Mouse (Mus musculus): ENCODE measurements at regions not wholly inside any gene's neighbourhood (a gene's known extent, or its start where the extent isn't known, plus 50 kb on each side); places are given as distances from the start of the nearest gene placed in this dataset.

DNA sequence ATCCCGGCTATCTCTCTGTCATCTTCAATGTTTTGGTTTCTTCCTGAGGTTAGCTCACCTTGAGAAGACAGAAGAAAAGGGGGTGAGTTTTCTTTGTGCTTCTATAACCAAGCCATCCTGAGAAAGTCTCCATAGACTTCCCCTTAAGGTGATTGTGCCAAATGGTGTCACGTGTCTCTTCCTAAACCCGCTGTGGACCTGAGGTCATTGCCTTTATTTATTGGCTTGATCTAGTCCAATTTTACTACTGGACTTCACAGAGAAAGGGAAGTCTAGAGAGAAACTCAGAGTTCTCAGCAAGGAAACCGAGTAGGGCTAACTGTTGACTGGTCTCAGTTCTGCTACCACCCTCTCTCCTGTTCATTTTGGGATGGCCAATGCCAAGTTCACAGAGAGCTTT is 100.3 kb downstream of the Evx1 start:
- no peak overlapping the region for H3K27ac ChIP-seq (ENCODE audit: low read length)
- H3K4me2 ChIP-seq (ENCODE audit: low read depth, low read length) = no peak overlapping the region
- no peaks in the 10 kb centered on the region for H3K9me3 ChIP-seq (replicated peaks; ENCODE audit: control insufficient read depth, low read length)
- no peak overlapping the region for H3K9ac ChIP-seq (ENCODE audit: low read length)
- H3K4me1 ChIP-seq (ENCODE audit: control insufficient read depth, insufficient read depth, low read length) = peaks cover 14% of the 10 kb centered on the region
- 87% methylated on average over 4 of the region's 4 CpGs for WGBS
- no peaks in the 10 kb centered on the region for H3K36me3 ChIP-seq (ENCODE audit: control insufficient read depth, insufficient read depth, low read length)
- H3K4me3 ChIP-seq (replicated peaks; ENCODE audit: low read length) = no peak overlapping the region
- no peaks in the 10 kb centered on the region for H3K27me3 ChIP-seq (ENCODE audit: control insufficient read depth, insufficient read depth, low read length)
- no peak for ATAC-seq (ENCODE audit: insufficient read depth, low FRiP score)

DNA sequence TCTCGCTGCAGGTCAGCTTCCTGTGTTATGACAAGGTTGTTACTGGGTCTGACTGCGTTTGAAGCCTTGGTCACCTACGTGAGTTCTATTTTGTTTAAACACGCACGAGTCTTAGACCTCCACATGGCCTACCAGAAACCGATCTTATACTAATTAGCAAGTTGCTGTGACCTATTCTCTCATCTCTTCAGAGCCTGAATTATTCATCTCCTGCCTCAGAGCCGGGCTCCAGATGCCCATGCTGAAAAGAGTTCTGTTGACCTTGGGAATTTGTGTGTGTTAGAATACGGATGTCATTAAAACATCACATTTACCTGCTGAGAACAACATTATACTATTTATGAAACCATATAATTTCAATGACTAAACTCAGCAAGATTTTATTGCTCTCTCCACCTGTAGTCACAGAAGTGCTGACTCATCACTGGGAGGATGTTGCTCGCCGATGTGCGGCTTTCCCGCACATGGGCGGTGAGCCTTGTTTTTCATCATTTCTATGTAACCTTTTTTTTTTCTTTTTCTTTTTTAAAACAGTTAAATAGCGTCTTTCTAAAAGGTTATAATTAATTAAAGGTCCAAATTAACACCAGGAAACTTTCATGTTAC is 102.1 kb downstream of the Evx1 start:
- H3K4me2 ChIP-seq (ENCODE audit: low read depth, low read length) = no peak overlapping the region
- no peaks in the 10 kb centered on the region for H3K36me3 ChIP-seq (ENCODE audit: control insufficient read depth, insufficient read depth, low read length)
- H3K27me3 ChIP-seq (ENCODE audit: control insufficient read depth, insufficient read depth, low read length) = no peaks in the 10 kb centered on the region
- H3K4me1 ChIP-seq (ENCODE audit: control insufficient read depth, insufficient read depth, low read length) = peaks cover 14% of the 10 kb centered on the region
- H3K9ac ChIP-seq (ENCODE audit: low read length) = no peak overlapping the region
- H3K9me3 ChIP-seq (replicated peaks; ENCODE audit: control insufficient read depth, low read length) = no peaks in the 10 kb centered on the region
- no peak overlapping the region for H3K27ac ChIP-seq (ENCODE audit: low read length)
- 90% methylated on average over 14 of the region's 14 CpGs for WGBS
- no peak for ATAC-seq (ENCODE audit: insufficient read depth, low FRiP score)
- H3K4me3 ChIP-seq (replicated peaks; ENCODE audit: low read length) = no peak overlapping the region

DNA sequence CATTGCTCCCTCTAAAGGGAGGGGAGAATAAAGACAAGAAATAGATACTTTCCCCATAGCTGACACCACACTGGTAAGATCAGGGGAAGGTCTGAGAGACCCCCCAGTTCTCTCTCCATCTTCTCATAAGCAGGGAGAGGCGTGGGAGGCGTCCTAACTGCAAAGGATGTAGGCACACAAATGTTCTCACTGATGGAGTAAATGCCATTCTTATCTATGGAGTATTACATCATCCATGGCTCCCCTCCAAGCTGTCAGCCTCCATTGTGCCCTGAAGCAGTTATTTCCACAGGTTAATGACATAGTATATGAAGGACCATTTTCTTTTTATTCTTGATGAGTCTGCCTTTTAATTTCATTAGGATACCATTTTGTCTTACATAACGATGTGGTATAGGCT is 103.2 kb downstream of the Evx1 start:
- H3K27me3 ChIP-seq (ENCODE audit: control insufficient read depth, insufficient read depth, low read length) = no peaks in the 10 kb centered on the region
- no peak overlapping the region for H3K27ac ChIP-seq (ENCODE audit: low read length)
- H3K9ac ChIP-seq (ENCODE audit: low read length) = no peak overlapping the region
- WGBS = 71% methylated on average over 3 of the region's 3 CpGs
- H3K9me3 ChIP-seq (replicated peaks; ENCODE audit: control insufficient read depth, low read length) = no peaks in the 10 kb centered on the region
- H3K4me2 ChIP-seq (ENCODE audit: low read depth, low read length) = no peak overlapping the region
- no peaks in the 10 kb centered on the region for H3K36me3 ChIP-seq (ENCODE audit: control insufficient read depth, insufficient read depth, low read length)
- ATAC-seq (ENCODE audit: insufficient read depth, low FRiP score) = no peak
- H3K4me3 ChIP-seq (replicated peaks; ENCODE audit: low read length) = no peak overlapping the region
- peaks cover 12% of the 10 kb centered on the region; the same call in 1 of the 2 replicates for H3K4me1 ChIP-seq (ENCODE audit: control insufficient read depth, insufficient read depth, low read length)

DNA sequence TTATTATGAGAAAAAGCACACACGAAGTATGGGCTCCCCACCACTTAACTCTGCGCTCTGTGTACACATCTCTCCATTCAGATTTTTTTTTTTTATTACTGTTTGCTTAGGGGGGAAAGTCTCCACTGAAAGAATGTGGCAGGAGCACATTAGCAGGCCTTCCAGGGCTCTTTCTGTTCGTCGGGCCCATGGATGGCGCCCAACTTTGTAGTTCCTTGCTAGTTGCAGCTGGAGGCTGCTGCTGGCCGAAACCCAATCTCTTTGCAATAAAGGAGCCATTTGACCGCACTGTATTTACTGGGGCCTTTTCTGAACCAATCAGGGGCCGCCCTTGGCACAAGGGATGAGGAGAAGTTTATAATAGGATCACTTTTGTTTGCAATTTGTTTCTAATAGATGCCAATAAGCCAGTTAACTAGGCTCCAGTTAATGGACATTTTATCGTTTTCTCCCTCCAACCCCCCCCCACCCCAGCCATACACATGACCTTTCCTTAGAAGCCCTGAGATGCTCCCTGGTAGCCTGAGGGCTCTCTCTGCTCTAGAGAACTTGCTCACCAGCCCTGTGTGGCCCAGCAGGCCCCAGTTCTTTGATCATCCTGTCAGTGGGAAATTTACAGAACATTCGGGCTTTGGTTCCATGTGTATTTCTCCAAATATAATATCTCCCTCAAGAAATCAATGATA is 104.3 kb downstream of the Evx1 start:
- Histone ChIP-seq H3K36me3 (ENCODE audit: control insufficient read depth, insufficient read depth, low read length) (no peaks in the 10 kb centered on the region), H3K4me2 (ENCODE audit: low read depth, low read length) (0 out of 2 replicates have a peak overlapping the region, but pooled peaks have one; percentile 8), H3K4me1 (ENCODE audit: control insufficient read depth, insufficient read depth, low read length) (peaks cover 12% of the 10 kb centered on the region; the same call in 1 of the 2 replicates), H3K4me3 (replicated peaks; ENCODE audit: low read length) (no peak overlapping the region), H3K9me3 (replicated peaks; ENCODE audit: control insufficient read depth, low read length) (no peaks in the 10 kb centered on the region), H3K27ac (ENCODE audit: low read length) (peak overlapping the region; percentile 82), H3K27me3 (ENCODE audit: control insufficient read depth, insufficient read depth, low read length) (no peaks in the 10 kb centered on the region), H3K9ac (ENCODE audit: low read length) (no peak overlapping the region)
- WGBS = 18% methylated on average over 10 of the region's 10 CpGs
- ATAC-seq (ENCODE audit: insufficient read depth, low FRiP score) = peak; percentile 86

DNA sequence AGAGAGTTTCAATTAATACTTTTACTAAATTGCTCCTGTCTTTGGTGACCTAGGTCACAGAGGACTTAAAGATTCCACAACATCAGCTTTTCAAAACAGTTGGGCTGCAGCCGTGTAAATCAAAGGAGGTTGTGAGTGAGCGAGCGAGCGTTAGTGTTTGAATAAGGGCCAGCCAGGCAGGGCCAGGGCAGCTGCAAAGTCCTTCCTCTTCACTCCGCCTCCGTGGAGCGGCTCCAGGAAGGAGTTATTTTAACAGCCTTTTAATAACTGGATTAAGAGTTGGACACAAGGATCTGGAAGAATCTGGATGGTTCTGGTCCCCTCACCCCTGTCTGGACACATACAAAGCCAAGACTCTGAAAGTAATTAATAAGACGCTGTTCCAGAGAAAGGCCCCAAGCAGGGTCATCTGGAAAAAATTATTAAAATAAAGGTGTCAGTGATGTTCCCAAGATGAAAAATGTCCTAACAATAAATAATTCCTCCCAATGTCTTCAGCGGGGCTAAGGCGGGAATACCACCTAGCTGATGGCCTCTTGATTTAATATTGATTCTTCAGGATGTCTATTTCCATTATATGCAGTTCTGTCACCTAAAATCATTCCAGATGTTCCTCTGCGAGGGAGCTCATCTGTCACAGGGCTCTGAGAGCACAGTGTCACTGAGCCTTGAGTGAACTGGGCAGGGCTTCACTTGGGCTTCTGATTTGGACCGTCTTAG is 105.3 kb downstream of the Evx1 start:
- ATAC-seq (ENCODE audit: insufficient read depth, low FRiP score) = peak; percentile 86
- Histone ChIP-seq H3K36me3 (ENCODE audit: control insufficient read depth, insufficient read depth, low read length) (no peaks in the 10 kb centered on the region), H3K9me3 (replicated peaks; ENCODE audit: control insufficient read depth, low read length) (no peaks in the 10 kb centered on the region), H3K4me3 (replicated peaks; ENCODE audit: low read length) (no peak overlapping the region), H3K27ac (ENCODE audit: low read length) (peak overlapping the region; percentile 74), H3K4me1 (ENCODE audit: control insufficient read depth, insufficient read depth, low read length) (peaks cover 12% of the 10 kb centered on the region; the same call in 1 of the 2 replicates), H3K27me3 (ENCODE audit: control insufficient read depth, insufficient read depth, low read length) (no peaks in the 10 kb centered on the region), H3K9ac (ENCODE audit: low read length) (no peak overlapping the region), H3K4me2 (ENCODE audit: low read depth, low read length) (no peak overlapping the region)
- WGBS = 18% methylated on average over 12 of the region's 12 CpGs

DNA sequence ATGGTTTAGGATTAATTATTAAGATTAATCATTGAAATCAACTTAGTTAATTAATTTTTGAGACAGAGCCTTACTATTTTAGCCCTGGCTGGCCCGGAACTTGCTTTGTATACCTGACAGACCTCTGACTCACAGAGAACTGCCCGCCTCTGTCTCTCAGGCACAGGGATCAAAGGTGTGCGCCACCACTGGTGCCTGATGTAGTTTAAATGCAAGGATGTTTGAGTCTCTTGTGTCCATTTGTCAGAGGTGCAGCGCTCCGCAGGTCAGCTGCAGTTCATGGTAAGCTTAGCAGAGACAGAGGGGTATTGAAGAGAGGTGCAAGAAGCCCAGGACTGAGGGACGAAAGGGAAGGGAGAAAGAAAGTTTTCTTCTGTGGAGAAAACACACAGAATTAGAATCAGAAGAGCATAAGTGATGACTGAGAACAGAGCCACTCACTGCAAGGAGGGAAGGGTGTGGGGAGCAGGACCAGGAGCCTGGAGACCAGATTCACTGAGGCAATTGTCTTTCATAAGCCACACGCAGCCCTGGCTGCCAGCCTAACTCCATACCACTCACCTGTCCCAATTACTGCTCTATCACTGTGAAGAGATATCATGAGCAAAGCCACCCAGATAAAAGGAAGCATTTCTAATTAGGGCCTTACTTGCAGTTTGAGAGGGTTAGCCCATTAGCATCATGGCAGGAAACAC is 107.1 kb downstream of the Evx1 start:
- H3K27ac ChIP-seq (ENCODE audit: low read length) = no peak overlapping the region
- ATAC-seq (ENCODE audit: insufficient read depth, low FRiP score) = no peak
- no peak overlapping the region for H3K4me3 ChIP-seq (replicated peaks; ENCODE audit: low read length)
- WGBS = 92% methylated on average over 7 of the region's 7 CpGs
- no peaks in the 10 kb centered on the region for H3K36me3 ChIP-seq (ENCODE audit: control insufficient read depth, insufficient read depth, low read length)
- H3K4me2 ChIP-seq (ENCODE audit: low read depth, low read length) = no peak overlapping the region
- H3K27me3 ChIP-seq (ENCODE audit: control insufficient read depth, insufficient read depth, low read length) = no peaks in the 10 kb centered on the region
- no peak overlapping the region for H3K9ac ChIP-seq (ENCODE audit: low read length)
- peaks cover 12% of the 10 kb centered on the region; the same call in 1 of the 2 replicates for H3K4me1 ChIP-seq (ENCODE audit: control insufficient read depth, insufficient read depth, low read length)
- no peaks in the 10 kb centered on the region for H3K9me3 ChIP-seq (replicated peaks; ENCODE audit: control insufficient read depth, low read length)

DNA sequence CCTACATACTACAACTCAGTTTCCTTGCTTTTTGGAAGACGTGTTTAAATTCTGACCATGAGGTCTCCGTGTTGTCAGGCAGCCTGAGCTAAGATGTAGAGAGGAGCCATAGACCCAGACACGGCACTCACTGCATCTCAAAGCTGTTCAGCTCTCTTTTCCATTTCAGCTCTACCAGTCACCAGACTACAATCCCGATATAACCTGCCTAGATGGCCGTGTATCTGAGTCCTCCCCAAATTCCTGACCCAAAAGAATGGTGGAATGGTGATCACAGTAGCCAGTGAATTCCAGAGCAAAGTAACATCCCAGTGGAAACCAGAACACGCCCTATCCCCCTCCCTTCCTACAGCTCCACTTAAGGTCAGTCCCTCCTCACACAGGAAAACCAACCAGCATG is 108.5 kb downstream of the Evx1 start:
- no peak for ATAC-seq (ENCODE audit: insufficient read depth, low FRiP score)
- H3K9me3 ChIP-seq (replicated peaks; ENCODE audit: control insufficient read depth, low read length) = no peaks in the 10 kb centered on the region
- H3K4me3 ChIP-seq (replicated peaks; ENCODE audit: low read length) = no peak overlapping the region
- no peaks in the 10 kb centered on the region for H3K27me3 ChIP-seq (ENCODE audit: control insufficient read depth, insufficient read depth, low read length)
- H3K4me2 ChIP-seq (ENCODE audit: low read depth, low read length) = no peak overlapping the region
- no peak overlapping the region for H3K27ac ChIP-seq (ENCODE audit: low read length)
- H3K4me1 ChIP-seq (ENCODE audit: control insufficient read depth, insufficient read depth, low read length) = peaks cover 12% of the 10 kb centered on the region; the same call in 1 of the 2 replicates
- WGBS = 86% methylated on average over 6 of the region's 6 CpGs
- no peaks in the 10 kb centered on the region for H3K36me3 ChIP-seq (ENCODE audit: control insufficient read depth, insufficient read depth, low read length)
- no peak overlapping the region for H3K9ac ChIP-seq (ENCODE audit: low read length)

DNA sequence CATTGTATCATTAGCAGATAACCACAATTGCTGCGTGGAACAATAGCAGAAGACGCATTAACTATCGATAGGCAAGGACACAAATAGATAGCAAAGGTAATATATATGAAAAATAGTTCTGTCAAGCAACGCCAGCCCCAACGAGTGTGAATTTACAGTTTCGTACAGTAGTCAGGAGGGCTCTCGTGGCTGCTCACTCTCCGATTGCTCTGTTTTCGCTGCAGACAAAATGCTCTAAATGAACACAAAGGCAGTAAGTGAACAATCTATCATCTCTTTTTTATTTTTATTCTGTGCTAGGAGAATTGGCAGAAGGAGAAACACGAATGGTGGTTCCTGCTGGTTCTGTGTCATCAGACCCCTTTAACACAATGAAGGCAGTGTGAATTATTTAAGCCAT is 109.4 kb downstream of the Evx1 start:
- Histone ChIP-seq H3K9me3 (replicated peaks; ENCODE audit: control insufficient read depth, low read length) (no peaks in the 10 kb centered on the region), H3K4me3 (replicated peaks; ENCODE audit: low read length) (no peak overlapping the region), H3K9ac (ENCODE audit: low read length) (no peak overlapping the region), H3K36me3 (ENCODE audit: control insufficient read depth, insufficient read depth, low read length) (no peaks in the 10 kb centered on the region), H3K4me2 (ENCODE audit: low read depth, low read length) (no peak overlapping the region), H3K4me1 (ENCODE audit: control insufficient read depth, insufficient read depth, low read length) (peaks cover 5% of the 10 kb centered on the region), H3K27ac (ENCODE audit: low read length) (no peak overlapping the region), H3K27me3 (ENCODE audit: control insufficient read depth, insufficient read depth, low read length) (no peaks in the 10 kb centered on the region)
- 70% methylated on average over 10 of the region's 10 CpGs for WGBS
- no peak for ATAC-seq (ENCODE audit: insufficient read depth, low FRiP score)
